Mouse (Mus musculus) forebrain, postnatal 0 days (tissue): ENCODE results near the gene Kansl2. TPM values are rescaled to one million over a fixed set of nuclear protein-coding genes. Genes with fewer than 3 reads are reported as not detected.

Experiments
- ATAC-seq: fragments of 200-750 bp; cut with Nextera tagmentation; 2 replicates; pipeline ENCODE4 v1.8.0; 2017; ENCODE audit warnings: mild to moderate bottlenecking, moderate library complexity
- DNase-seq: peaks from one replicate; pipeline ENCODE4 v3.0.0-alpha.2; 2015
- H3K27ac ChIP-seq: fragments of 300-500 bp; sonication (generic); 2 replicates; pipeline ENCODE4 v1.5.1; 2014; ENCODE audit warnings: low read depth, mild to moderate bottlenecking, antibody characterized with exemption, low read length, moderate library complexity, mixed read lengths
- H3K27me3 ChIP-seq: fragments of 300-500 bp; sonication (generic); 2 replicates; pipeline ENCODE4 v1.6.1; 2014; ENCODE audit warnings: mild to moderate bottlenecking, low read length, mixed read lengths; ENCODE audit not compliant: insufficient read depth
- H3K36me3 ChIP-seq: fragments of 300-500 bp; sonication (generic); 2 replicates; pipeline ENCODE4 v1.6.1; 2014; ENCODE audit warnings: mild to moderate bottlenecking, moderate library complexity; ENCODE audit not compliant: insufficient read depth
- H3K4me1 ChIP-seq: fragments of 300-500 bp; sonication (generic); 2 replicates; pipeline ENCODE4 v1.6.1; 2014; ENCODE audit warnings: antibody characterized with exemption; ENCODE audit not compliant: insufficient read depth
- H3K4me2 ChIP-seq: fragments of 300-500 bp; sonication (generic); 2 replicates; pipeline ENCODE4 v1.6.1; 2014; ENCODE audit warnings: low read depth, mild to moderate bottlenecking, moderate library complexity
- H3K4me3 ChIP-seq: fragments of 300-500 bp; sonication (generic); 2 replicates; pipeline ENCODE4 v1.5.1; 2014; ENCODE audit warnings: low read depth, low read length, mixed read lengths
- H3K9ac ChIP-seq: fragments of 300-500 bp; sonication (generic); 2 replicates; pipeline ENCODE4 v1.6.1; 2014; ENCODE audit warnings: mild to moderate bottlenecking
- H3K9me3 ChIP-seq: fragments of 300-500 bp; sonication (generic); 2 replicates; pipeline ENCODE4 v1.6.1; 2016; ENCODE audit warnings: low read length
- CTCF ChIP-seq: sonication (generic); IDR thresholded peaks from 2 replicates; pipeline ENCODE4 v1.5.1; 2016; ENCODE audit warnings: antibody characterized with exemption, control low read depth, low read depth
- WGBS: fragments of 180-500 bp; shearing (Covaris S2); extraction: QIAGEN DNeasy Blood & Tissue Kit; methylation state at CpG from one replicate; pipeline ENCODE4 v1.1.7; 2014; 5-methylcytosine and 5-hydroxymethylcytosine counted together
- polyA plus RNA-seq: library from polyadenylated mRNA; unstranded; fragments of >200 nt; fragmentation: Nextera tagmentation; extraction: Ambion mirVana; gene quantifications from 2 replicates; pipeline ENCODE4 v1.2.1, GENCODE M21; 2015
- total RNA-seq: library from RNA; depleted of rRNA; stranded (reverse); fragments of >200 nt; gene quantifications from 2 replicates; pipeline ENCODE4 v1.2.3, GENCODE M21; 2014

The Kansl2 gene
- total and polyA plus RNA-seq, 2 experiments from 2014 or later: 74.1 to 109 TPM

GRCm38 (mm10) chr15:98557186-98557585, 23.1 kb upstream of the Kansl2 start:
- no peak overlapping the region for H3K4me2 ChIP-seq
- no peak for ATAC-seq
- H3K9ac ChIP-seq: no peak overlapping the region
- no peaks in the 10 kb centered on the region for H3K9me3 ChIP-seq
- peaks cover 50% of the 10 kb centered on the region for H3K36me3 ChIP-seq
- no peaks in the 10 kb centered on the region for H3K4me1 ChIP-seq
- no peak for DNase-seq
- H3K27ac ChIP-seq: no peak overlapping the region
- no peaks in the 10 kb centered on the region for H3K27me3 ChIP-seq
- TF ChIP-seq CTCF: no peak
- WGBS: 93% methylated on average over 5 of the region's 5 CpGs
- no peak overlapping the region for H3K4me3 ChIP-seq

GRCm38 (mm10) chr15:98555881-98556280, 21.8 kb upstream of the Kansl2 start:
- no peak for TF ChIP-seq CTCF
- no peak for DNase-seq

GRCm38 (mm10) chr15:98552758-98553157, 18.7 kb upstream of the Kansl2 start:
- no peak overlapping the region for H3K4me3 ChIP-seq
- no peaks in the 10 kb centered on the region for H3K27me3 ChIP-seq
- no peak for ATAC-seq
- H3K4me2 ChIP-seq: no peak overlapping the region
- no peak overlapping the region for H3K27ac ChIP-seq
- no peaks in the 10 kb centered on the region for H3K4me1 ChIP-seq
- peaks cover 50% of the 10 kb centered on the region for H3K36me3 ChIP-seq
- no peaks in the 10 kb centered on the region for H3K9me3 ChIP-seq
- no peak for TF ChIP-seq CTCF
- no peak for DNase-seq
- no peak overlapping the region for H3K9ac ChIP-seq
- WGBS: 94% methylated on average over 2 of the region's 2 CpGs

More at GRCm38 (mm10) chr15:98555881-98556280, 21.8 kb upstream of the Kansl2 start:
- no peak overlapping the region for H3K9ac ChIP-seq
- no peaks in the 10 kb centered on the region for H3K9me3 ChIP-seq
- H3K4me3 ChIP-seq: no peak overlapping the region
- H3K27me3 ChIP-seq: no peaks in the 10 kb centered on the region
- no peaks in the 10 kb centered on the region for H3K4me1 ChIP-seq
- H3K4me2 ChIP-seq: no peak overlapping the region
- no peak for ATAC-seq
- H3K27ac ChIP-seq: no peak overlapping the region
- peaks cover 58% of the 10 kb centered on the region for H3K36me3 ChIP-seq
- WGBS: 89% methylated on average over 4 of the region's 4 CpGs

DNA sequence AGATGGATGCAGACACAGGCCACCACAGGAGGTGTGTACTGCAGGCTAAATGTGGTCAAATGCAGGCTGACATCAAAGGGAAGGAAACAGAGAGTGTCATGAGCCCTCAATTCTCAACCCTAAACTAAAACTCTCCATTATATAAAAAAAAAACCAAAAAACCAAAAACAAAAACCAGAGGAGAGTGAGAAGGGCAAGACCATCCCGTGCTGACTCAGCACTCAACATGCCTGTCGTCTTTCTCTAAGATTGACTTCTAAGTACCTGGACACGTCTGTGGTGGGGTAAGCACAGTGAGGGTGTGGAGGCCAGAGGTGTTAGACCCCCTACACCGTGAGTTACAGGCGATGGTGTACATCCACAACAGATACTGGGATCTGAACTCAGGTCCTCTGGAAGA, 12.8 kb upstream of the Kansl2 start:
- ATAC-seq (no peak), DNase-seq (no peak)
- Histone ChIP-seq H3K27ac (no peak overlapping the region), H3K9ac (no peak overlapping the region), H3K36me3 (peaks cover 69% of the 10 kb centered on the region), H3K9me3 (no peaks in the 10 kb centered on the region), H3K4me1 (no peaks in the 10 kb centered on the region), H3K4me2 (no peak overlapping the region), H3K27me3 (no peaks in the 10 kb centered on the region), H3K4me3 (no peak overlapping the region)
- TF ChIP-seq CTCF: no peak
- WGBS: 91% methylated on average over 5 of the region's 5 CpGs

DNA sequence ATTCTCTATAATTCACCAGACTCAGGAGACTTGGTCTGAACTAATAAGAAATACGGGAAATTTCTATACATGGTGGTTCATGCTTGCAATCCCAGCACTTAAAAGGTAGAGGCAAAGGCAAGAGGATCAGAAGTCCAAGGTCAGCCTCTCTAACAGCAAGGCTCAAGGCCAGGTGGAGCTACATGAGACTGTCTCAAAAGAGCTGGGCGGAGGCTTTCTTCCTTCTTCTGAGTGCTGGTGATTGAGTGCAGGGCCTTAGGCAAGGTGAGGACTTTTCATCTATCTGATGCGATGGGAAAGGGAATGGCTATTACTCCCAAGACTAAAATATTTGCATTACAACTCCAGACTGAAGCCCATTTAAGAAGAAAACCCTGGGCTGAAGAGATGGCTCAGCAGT, 11.1 kb upstream of the Kansl2 start:
- H3K4me3 ChIP-seq: no peak overlapping the region
- no peak overlapping the region for H3K4me2 ChIP-seq
- H3K27me3 ChIP-seq: no peaks in the 10 kb centered on the region
- ATAC-seq (no peak), DNase-seq (no peak)
- no peaks in the 10 kb centered on the region for H3K4me1 ChIP-seq
- no peaks in the 10 kb centered on the region for H3K9me3 ChIP-seq
- H3K27ac ChIP-seq: no peak overlapping the region
- TF ChIP-seq CTCF: no peak
- WGBS: 93% methylated on average over 3 of the region's 3 CpGs
- H3K9ac ChIP-seq: no peak overlapping the region
- peaks cover 60% of the 10 kb centered on the region for H3K36me3 ChIP-seq

DNA sequence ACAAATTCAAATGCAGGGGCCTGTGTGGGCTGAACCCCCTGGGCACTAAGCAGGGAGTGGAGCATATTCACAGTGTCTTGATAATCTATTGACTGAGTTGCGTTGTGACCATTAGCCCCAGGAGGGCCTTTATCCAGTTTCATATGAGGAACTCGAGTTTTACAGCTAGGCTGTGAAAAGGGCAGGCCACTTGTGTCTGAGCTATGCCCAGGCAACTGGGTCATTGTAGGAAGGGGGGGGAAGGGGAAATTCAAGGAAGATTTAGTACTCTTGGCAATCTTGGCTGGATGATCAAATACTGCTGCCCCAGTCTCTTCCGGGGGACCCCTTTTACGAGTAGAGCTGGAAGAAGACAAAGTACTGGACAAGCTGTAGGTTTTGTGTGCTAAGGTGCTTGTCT, 9.3 kb upstream of the Kansl2 start:
- Histone ChIP-seq H3K9me3 (no peaks in the 10 kb centered on the region), H3K27me3 (no peaks in the 10 kb centered on the region), H3K4me2 (no peak overlapping the region), H3K4me3 (no peak overlapping the region), H3K36me3 (peaks cover 65% of the 10 kb centered on the region), H3K9ac (no peak overlapping the region), H3K27ac (no peak overlapping the region), H3K4me1 (no peaks in the 10 kb centered on the region)
- 77% methylated on average over 4 of the region's 4 CpGs for WGBS
- TF ChIP-seq CTCF: no peak
- DNase-seq (no peak), ATAC-seq (no peak)

DNA sequence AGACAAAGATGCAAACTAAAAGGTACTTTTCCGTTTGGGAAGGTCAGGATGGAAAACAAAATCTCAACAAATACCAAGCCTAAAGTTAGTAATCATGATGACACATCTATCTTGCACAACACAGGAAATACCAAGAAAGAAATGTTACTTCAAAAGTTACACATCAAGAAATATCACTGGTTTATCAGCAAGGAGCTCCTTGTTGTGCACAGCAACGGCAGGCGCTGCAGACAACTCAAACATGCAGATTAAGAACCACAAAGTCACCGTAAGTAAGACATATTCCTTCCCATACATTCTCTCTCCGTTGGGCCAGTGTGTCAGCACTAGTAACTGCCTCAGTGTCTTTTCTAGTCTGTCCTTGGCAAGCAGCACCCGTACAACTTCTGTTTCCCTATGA, 7.0 kb upstream of the Kansl2 start:
- no peak for ATAC-seq
- 86% methylated on average over 6 of the region's 6 CpGs for WGBS
- no peak for TF ChIP-seq CTCF
- Histone ChIP-seq H3K27ac (no peak overlapping the region), H3K4me1 (no peaks in the 10 kb centered on the region), H3K9ac (no peak overlapping the region), H3K4me3 (no peak overlapping the region), H3K9me3 (no peaks in the 10 kb centered on the region), H3K27me3 (no peaks in the 10 kb centered on the region), H3K4me2 (no peak overlapping the region), H3K36me3 (peaks cover 50% of the 10 kb centered on the region)
- no peak for DNase-seq

DNA sequence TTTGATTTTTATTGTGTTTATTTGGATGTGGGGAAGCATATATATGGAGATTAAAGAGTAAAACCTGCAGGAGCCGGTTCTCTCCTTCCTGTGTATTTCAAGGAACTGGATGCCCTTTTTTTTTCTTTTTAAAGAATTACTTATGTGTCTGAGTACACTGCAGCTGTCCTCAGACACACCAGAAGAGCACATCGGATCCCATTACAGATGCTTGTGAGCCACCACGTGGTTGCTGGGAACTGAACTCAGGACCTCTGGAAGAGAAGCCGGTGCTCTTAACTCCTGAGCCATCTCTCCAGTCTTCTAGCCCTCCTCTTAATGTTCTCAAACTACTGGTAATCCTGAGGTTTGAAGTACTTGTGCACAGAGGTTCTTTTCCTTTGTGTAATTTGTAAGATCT, 3.9 kb upstream of the Kansl2 start:
- Histone ChIP-seq H3K4me2 (no peak overlapping the region), H3K4me1 (no peaks in the 10 kb centered on the region), H3K27ac (no peak overlapping the region), H3K36me3 (peaks cover 22% of the 10 kb centered on the region), H3K27me3 (no peaks in the 10 kb centered on the region), H3K9ac (no peak overlapping the region), H3K9me3 (no peaks in the 10 kb centered on the region), H3K4me3 (no peak overlapping the region)
- WGBS: 73% methylated on average over 4 of the region's 4 CpGs
- TF ChIP-seq CTCF: no peak
- DNase-seq (no peak), ATAC-seq (no peak)
